Mouse (Mus musculus) kidney, adult 11 months (tissue): ENCODE measurements around the gene Ankrd13a.
"Not testable (repeated sequence)": the region's sequence is repeated elsewhere in the genome, so short reads cannot be mapped to it uniquely, and the experiment has no call there.

Experiments used
- DNase-seq: peaks from one replicate; pipeline ENCODE4 v3.0.0; 2022

Ankrd13a gene

GRCm38 (mm10) chr5:114840481-114840880, 66.0 kb downstream of the Ankrd13a start:
- not testable (repeated sequence) for DNase-seq

- not testable (repeated sequence) for DNase-seq
Measured at GRCm38 (mm10) chr5:114842155-114842554, 67.7 kb downstream of the Ankrd13a start.

- DNase-seq, result no peak
Measured at GRCm38 (mm10) chr5:114842674-114843073, 68.2 kb downstream of the Ankrd13a start.

- not testable (repeated sequence) for DNase-seq
Measured at GRCm38 (mm10) chr5:114844371-114844770, 69.9 kb downstream of the Ankrd13a start.

GRCm38 (mm10) chr5:114851565-114852236, 77.2 kb downstream of the Ankrd13a start:
- no peak for DNase-seq

- not testable (repeated sequence) for DNase-seq
Measured at GRCm38 (mm10) chr5:114853364-114853763, 78.9 kb downstream of the Ankrd13a start, which contains the start of gene 4930519G04Rik. 4930519G04Rik (plus strand) TSS chr5:114853664.
